Mouse (Mus musculus): ENCODE results near the gene Galnt17. TPM values are rescaled to one million over a fixed set of nuclear protein-coding genes. Genes with fewer than 3 reads are reported as not detected.

Galnt17 gene
- total RNA-seq, 2 experiments from 2014 or later: not detected

- ATAC-seq (replicated peaks; ENCODE audit: low FRiP score, poor library complexity, severe bottlenecking): no peak
Measured at GRCm38 (mm10) chr5:131250701-131251636, 57.3 kb downstream of the Galnt17 start.

DNA sequence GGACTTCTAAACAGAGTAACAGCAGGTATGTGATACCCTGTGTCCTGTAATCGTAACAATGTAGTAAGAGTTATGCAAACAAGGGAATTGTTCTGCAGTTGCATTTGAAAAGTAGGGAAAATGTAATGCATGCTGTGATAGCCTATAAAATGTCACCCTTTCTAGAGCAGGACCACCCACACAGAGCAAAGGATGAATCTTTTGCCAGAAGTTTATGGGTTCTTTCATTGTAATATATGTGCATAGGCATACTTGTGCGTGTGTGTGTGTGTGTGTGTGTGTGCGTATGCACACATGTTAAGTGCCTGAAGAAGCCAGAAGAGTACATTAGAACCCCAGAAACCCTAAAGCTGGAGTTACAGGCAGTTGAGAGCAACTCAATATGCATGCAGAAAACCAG is 59.9 kb downstream of the Galnt17 start:
- ATAC-seq (replicated peaks; ENCODE audit: low FRiP score, poor library complexity, severe bottlenecking): no peak

- ATAC-seq (replicated peaks; ENCODE audit: low FRiP score, poor library complexity, severe bottlenecking): no peak
Measured at GRCm38 (mm10) chr5:131246591-131246990, 61.7 kb downstream of the Galnt17 start.

DNA sequence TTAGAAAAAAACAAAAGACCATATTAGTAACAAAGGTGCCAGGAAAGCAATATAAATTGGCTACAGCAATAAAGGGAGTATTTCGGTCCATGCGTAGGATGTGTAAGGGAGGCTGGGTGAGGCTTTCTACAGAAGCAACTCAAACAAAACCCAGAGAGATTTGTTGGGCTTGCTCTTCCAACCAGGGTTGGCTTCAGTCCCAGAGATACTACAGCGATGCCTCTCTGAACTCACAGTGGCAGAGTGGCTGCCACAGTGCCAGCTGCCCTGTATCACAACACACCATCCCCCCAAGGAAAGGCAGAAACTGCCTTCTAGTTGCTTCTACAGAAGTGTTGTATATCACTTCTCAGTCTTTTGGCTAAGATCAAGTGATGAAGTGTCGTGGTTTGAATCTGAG is 66.6 kb downstream of the Galnt17 start:
- ATAC-seq (replicated peaks; ENCODE audit: low FRiP score, poor library complexity, severe bottlenecking): no peak

DNA sequence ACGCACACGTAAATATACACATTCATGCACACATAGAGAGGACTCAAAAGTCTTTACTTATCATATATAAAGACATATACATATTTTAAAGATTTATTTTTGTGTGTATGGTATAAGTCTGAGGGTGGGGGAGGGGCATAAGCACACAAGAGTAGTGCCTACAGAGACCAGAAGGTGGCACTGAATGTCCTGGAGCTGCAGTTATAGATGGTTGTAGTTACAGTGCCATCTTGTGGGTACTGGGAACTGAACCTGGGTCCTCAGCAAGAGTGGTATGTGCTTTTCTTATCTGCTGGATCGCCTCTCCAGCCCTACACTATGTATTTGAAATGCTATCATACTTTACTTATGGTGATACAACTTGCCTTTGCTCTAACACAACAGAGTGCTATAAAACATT is 68.5 kb downstream of the Galnt17 start:
- ATAC-seq (replicated peaks; ENCODE audit: low FRiP score, poor library complexity, severe bottlenecking): no peak

DNA sequence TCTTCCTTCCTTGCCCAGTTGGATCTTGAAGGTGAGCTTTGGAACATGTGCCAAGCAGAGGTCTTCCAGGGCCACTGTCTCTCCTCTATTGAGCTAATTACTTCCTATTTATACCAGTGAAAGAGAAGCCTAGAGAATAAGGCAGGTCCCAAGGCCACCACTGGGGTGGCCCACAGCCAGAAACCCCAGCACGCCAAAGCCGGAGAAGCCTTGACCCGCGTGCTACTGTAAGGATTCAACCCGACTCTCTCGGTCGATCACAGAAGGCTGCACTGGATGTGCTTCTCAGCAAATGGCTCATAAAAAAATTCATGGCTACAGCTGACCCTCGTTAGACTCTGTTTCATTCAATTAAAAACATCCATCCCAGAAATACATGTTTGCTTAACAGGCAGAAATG is 71.4 kb downstream of the Galnt17 start:
- ATAC-seq (replicated peaks; ENCODE audit: low FRiP score, poor library complexity, severe bottlenecking): no peak

DNA sequence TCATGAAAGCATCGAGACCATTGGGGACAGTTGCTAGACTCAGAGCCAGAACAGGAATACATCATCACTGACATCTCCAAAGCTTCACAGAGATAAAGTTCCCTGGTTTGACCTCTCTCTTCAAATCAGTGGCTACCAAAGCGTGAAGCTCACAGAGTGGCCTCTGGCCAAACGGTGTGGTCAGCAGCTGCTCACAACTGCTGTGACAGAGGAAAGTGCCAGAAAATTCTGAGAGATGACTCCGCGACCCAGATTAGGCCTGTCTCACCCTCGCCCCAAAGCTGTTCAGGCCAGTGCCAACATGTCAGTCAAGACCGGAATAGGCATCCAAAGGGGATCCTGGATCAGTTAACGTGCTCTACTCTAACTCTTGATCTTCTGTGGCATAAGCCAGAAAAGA is 74.5 kb downstream of the Galnt17 start:
- ATAC-seq (replicated peaks; ENCODE audit: low FRiP score, poor library complexity, severe bottlenecking): no peak

DNA sequence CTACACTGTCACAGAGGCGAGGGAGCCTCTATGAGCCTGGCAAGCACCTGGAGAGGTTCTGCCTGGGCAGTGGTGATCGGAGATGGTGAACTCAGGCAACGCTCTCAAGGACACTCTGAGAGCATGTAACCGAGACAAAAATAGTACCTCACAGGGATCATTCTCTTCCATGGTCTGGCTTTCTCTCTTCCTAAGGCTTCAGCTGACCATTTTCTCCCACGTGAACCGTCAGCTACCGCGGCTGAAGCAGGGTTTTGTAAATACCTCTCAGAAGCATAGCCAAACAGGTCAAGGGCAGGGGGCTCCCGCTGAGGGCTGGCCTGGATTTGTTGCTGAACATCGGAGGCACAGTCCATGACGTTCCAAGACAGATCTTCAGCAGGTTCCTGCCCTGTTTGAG is 77.2 kb downstream of the Galnt17 start:
- ATAC-seq (replicated peaks; ENCODE audit: low FRiP score, poor library complexity, severe bottlenecking): no peak

- ATAC-seq (replicated peaks; ENCODE audit: low FRiP score, poor library complexity, severe bottlenecking): no peak
Measured at GRCm38 (mm10) chr5:131229744-131230143, 78.6 kb downstream of the Galnt17 start.

DNA sequence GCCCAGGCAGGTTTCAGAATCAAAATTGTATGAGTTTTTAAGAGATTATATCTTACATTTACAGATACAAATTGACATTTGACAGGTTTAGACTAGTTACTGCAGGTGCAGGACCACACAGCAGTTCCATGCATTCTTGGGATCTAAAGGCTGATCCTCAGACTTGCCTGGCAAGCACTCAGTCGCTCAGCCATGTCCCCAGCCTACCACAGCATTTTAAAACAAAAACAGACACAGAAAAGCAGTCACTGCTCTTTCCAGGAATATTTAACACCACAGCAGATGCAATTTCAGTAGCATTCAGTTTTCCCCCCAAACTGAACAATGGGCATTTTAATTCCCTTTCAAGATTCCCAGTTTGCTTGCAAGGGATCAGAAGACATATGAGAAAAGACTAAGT is 84.9 kb downstream of the Galnt17 start:
- ATAC-seq (replicated peaks; ENCODE audit: low FRiP score, poor library complexity, severe bottlenecking): no peak

DNA sequence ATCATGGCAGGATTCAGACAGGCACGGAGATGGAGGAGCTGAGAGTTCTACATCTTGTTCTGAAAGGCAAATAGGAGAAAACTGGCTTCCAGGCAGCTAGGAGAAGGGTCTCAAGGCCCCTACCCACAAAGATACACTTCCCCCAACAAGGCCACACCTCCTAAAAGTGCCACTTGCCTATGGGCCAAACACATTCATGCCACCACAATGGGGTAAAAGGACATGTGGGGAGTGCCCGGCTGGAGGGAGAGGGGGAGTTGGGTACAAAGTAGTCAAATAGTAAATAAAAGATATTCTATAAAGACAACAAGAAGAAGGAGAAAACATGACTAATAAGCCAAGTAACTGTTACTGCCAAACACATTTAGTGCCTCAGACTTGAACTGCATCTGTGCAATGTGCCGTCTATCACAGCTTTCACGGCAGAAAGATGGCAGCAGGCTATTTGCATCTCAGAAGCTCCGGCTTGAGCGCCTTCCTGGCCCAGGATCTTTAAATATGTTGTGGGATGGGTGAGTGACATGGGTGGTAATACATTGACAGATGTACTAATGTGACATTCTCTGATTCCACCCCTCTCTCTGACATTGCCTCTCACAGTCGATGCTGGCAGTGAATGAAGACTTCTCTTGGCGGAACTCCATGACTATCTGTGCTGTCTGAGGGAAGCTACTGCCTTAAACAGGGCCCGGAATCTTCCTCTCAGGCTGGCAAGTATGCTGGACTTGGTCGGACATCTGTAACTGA is 85.6 kb downstream of the Galnt17 start:
- ATAC-seq (replicated peaks; ENCODE audit: low FRiP score, poor library complexity, severe bottlenecking): no peak

GRCm38 (mm10) chr5:131218221-131218620 is 90.1 kb downstream of the Galnt17 start:
- no peak for ATAC-seq (replicated peaks; ENCODE audit: low FRiP score, poor library complexity, severe bottlenecking)

- no peak for ATAC-seq (replicated peaks; ENCODE audit: low FRiP score, poor library complexity, severe bottlenecking)
Measured at GRCm38 (mm10) chr5:131211618-131212017, 96.7 kb downstream of the Galnt17 start.

DNA sequence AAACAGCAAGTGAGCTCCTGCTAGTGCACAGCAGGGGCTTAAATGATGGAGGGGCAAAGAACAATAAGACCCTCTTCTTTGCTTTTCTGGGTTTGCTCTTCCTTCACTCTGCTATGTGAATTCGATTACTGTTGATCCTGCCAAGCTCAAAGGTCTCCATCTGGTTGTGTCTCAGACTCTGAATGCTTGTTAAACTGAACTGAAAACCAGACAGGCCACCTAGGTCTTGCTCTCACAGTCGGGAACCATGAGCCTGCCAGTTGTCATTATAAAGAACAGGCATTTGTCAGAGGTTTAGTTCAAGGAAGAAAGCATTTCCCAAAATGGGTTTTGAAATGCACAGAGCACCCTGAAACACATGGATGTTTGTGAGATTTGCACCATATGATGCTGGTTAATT is 107.2 kb downstream of the Galnt17 start:
- ATAC-seq (replicated peaks; ENCODE audit: low FRiP score, poor library complexity, severe bottlenecking): no peak

DNA sequence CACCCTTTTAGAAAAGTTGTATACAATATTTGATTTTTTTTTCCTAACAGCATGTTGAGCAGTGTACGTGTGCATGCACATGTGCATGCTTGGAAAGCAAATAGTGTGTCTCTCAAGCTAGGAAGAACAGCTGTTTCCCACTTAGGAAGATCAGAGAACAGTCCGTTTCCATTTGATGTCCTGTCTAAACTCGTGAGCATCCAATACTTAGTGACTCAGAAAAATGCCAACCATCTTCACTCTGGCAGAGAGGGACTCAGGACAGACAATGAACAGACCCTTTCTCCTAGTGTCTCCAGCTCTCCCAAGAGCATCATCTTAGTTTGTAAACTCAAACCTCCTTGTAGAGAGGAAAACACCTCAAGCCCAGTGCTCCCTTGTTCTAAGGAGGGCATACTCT is 116.0 kb downstream of the Galnt17 start:
- no peak for ATAC-seq (replicated peaks; ENCODE audit: low FRiP score, poor library complexity, severe bottlenecking)

GRCm38 (mm10) chr5:131184566-131184965 is 123.7 kb downstream of the Galnt17 start:
- ATAC-seq (replicated peaks; ENCODE audit: low FRiP score, poor library complexity, severe bottlenecking): no peak

DNA sequence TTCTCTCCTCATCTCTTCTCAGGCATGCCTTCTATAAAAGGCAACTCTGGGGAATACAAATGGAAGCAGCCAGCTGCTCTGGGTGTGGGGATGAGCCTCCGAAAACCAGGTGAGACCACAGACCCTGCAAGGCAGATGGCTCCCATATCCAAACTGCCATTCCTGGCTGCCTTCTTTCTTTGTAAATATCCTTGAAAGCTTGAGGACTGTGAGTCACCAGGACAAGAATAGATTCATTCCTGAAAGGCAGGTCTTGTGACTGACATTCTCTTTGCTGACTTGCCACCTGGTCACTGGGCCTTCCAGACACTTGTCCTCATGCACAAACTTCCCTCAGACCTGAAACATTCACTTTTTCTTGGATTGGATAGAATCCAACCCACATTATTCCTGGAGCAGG is 127.1 kb downstream of the Galnt17 start:
- ATAC-seq (replicated peaks; ENCODE audit: low FRiP score, poor library complexity, severe bottlenecking): no peak

GRCm38 (mm10) chr5:131180756-131181155 is 127.5 kb downstream of the Galnt17 start:
- ATAC-seq (replicated peaks; ENCODE audit: low FRiP score, poor library complexity, severe bottlenecking): no peak

- ATAC-seq (replicated peaks; ENCODE audit: low FRiP score, poor library complexity, severe bottlenecking): no peak
Measured at GRCm38 (mm10) chr5:131177851-131178250, 130.4 kb downstream of the Galnt17 start.

DNA sequence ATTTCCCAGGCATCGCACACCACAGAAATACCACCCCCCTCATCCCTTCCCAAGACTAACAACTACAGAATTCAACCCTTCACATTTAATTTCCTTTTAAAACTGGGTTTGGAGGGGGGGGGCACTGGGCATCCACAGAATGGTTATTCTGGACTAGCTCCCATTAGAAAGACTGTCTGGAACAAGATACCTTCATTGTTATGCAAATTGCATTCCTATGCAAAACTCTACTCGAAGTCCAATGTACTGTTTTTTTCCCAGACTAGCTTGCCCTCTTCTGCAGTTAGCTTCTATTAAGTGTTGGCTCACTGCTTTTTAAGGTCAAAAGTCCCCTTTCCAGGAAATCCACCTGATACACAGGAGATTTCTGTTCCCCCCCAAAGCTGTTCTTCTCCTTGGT is 131.1 kb downstream of the Galnt17 start:
- no peak for ATAC-seq (replicated peaks; ENCODE audit: low FRiP score, poor library complexity, severe bottlenecking)

- no peak for ATAC-seq (replicated peaks; ENCODE audit: low FRiP score, poor library complexity, severe bottlenecking)
Measured at GRCm38 (mm10) chr5:131169186-131169585, 139.1 kb downstream of the Galnt17 start.

Measured in erythroid progenitor cell, adult 5-6 weeks (primary cell).